Mouse (Mus musculus) kidney, embryonic 15.5 days (tissue): ENCODE data around the gene Pabpn1l. TPM values are rescaled to one million over a fixed set of nuclear protein-coding genes. Genes with fewer than 3 reads are reported as not detected.
A peak's percentile ranks its signal among the peaks of the same experiment; 100 is the strongest.

Experiments
- ATAC-seq: fragments of 200-750 bp; cut with Nextera tagmentation; replicated peaks from 2 replicates; pipeline ENCODE4 v1.8.0; 2017; ENCODE audit warnings: moderate TSS enrichment; ENCODE audit not compliant: low FRiP score
- H3K27ac ChIP-seq: fragments of 300-500 bp; sonication (generic); 2 replicates; pipeline ENCODE4 v1.5.1; 2015; ENCODE audit warnings: mild to moderate bottlenecking, inconsistent platforms
- H3K27me3 ChIP-seq: fragments of 300-500 bp; sonication (generic); 2 replicates; pipeline ENCODE4 v1.6.1; 2015; ENCODE audit warnings: inconsistent platforms
- H3K36me3 ChIP-seq: fragments of 300-500 bp; sonication (generic); 2 replicates; pipeline ENCODE4 v1.6.1; 2015; ENCODE audit warnings: inconsistent platforms
- H3K4me1 ChIP-seq: fragments of 300-500 bp; sonication (generic); 2 replicates; pipeline ENCODE4 v1.6.1; 2015; ENCODE audit warnings: inconsistent platforms
- H3K4me2 ChIP-seq: fragments of 300-500 bp; sonication (generic); 2 replicates; pipeline ENCODE4 v1.6.1; 2015; ENCODE audit warnings: moderate library complexity, mild to moderate bottlenecking, inconsistent platforms
- H3K4me3 ChIP-seq: fragments of 300-500 bp; sonication (generic); replicated peaks from 2 replicates; pipeline ENCODE4 v1.5.1; 2015; ENCODE audit warnings: mild to moderate bottlenecking, inconsistent platforms
- H3K9ac ChIP-seq: fragments of 300-500 bp; sonication (generic); 2 replicates; pipeline ENCODE4 v1.6.1; 2015; ENCODE audit warnings: mild to moderate bottlenecking, inconsistent platforms
- H3K9me3 ChIP-seq: fragments of 300-500 bp; sonication (generic); replicated peaks from 2 replicates; pipeline ENCODE4 v1.6.1; 2016; ENCODE audit warnings: inconsistent platforms
- WGBS: fragments of 180-500 bp; shearing (Covaris S2); methylation state at CpG from one replicate; pipeline ENCODE4 v1.1.7; 2015; ENCODE audit warnings: mixed read lengths; 5-methylcytosine and 5-hydroxymethylcytosine counted together
- polyA plus RNA-seq: library from polyadenylated mRNA; unstranded; fragments of >200 nt; fragmentation: Nextera tagmentation; extraction: Ambion mirVana; gene quantifications from 2 replicates; pipeline ENCODE4 v1.2.1, GENCODE M21; 2015

Pabpn1l gene
- polyA plus RNA-seq, 1 experiment from 2014 or later, result 0.18 TPM

DNA sequence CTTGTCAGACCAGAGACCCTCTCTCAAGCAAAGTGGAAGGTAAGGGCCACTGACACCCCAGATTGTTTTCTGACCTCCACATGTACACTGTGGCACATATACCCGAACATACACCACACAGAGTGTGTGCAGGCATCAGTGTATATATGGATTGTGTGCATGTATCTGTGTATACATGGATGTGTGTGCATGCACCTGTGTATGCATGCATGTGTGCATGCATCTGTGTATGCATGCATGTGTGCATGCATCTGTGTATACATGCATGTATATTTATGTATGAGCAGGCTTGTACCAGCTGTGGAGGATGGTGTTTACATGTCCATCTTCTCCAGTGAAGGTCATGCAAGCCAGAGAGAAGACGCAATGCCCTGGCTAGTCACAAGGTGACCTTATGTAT, 39.4 kb upstream of the Pabpn1l start:
- Histone ChIP-seq H3K27me3 (no peaks in the 10 kb centered on the region), H3K4me2 (no peak overlapping the region), H3K9me3 (no peaks in the 10 kb centered on the region), H3K27ac (no peak overlapping the region), H3K36me3 (no peaks in the 10 kb centered on the region), H3K9ac (no peak overlapping the region), H3K4me3 (no peak overlapping the region), H3K4me1 (peaks cover 80% of the 10 kb centered on the region)
- no peak for ATAC-seq
- WGBS, result 74% methylated on average over 2 of the region's 2 CpGs

GRCm38 (mm10) chr8:122661138-122661537, 38.6 kb upstream of the Pabpn1l start:
- 15% methylated on average over 7 of the region's 7 CpGs for WGBS
- H3K9ac ChIP-seq, result no peak overlapping the region
- H3K27ac ChIP-seq, result peak overlapping the region; percentile 81
- no peak overlapping the region for H3K4me3 ChIP-seq
- ATAC-seq, result peak; percentile 70
- H3K36me3 ChIP-seq, result no peaks in the 10 kb centered on the region
- H3K27me3 ChIP-seq, result no peaks in the 10 kb centered on the region
- no peaks in the 10 kb centered on the region for H3K9me3 ChIP-seq
- H3K4me2 ChIP-seq, result 0 out of 2 replicates have a peak overlapping the region, but pooled peaks have one; percentile 16
- peaks cover 76% of the 10 kb centered on the region for H3K4me1 ChIP-seq

DNA sequence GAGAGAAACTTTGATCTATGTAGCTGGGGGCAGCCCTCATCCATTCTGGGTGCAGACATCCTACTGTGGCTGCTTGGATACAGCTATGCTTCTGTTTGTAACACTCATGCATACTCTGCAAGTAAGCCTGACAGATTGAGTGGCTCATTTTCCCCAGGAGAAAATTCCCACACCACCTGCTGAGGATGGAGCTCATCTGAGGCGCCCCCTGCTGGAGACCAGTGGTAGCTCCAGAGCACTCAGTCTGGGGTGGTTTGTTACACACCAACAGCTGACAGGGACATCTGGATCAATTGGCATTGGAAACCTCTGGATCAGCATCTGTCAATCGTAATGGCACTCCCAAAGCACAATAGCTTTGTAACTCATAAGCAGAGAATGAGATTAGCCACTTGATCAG, 37.5 kb upstream of the Pabpn1l start:
- Histone ChIP-seq H3K36me3 (no peaks in the 10 kb centered on the region), H3K9me3 (no peaks in the 10 kb centered on the region), H3K4me1 (peaks cover 78% of the 10 kb centered on the region), H3K27ac (no peak overlapping the region), H3K9ac (no peak overlapping the region), H3K4me2 (no peak overlapping the region), H3K27me3 (no peaks in the 10 kb centered on the region), H3K4me3 (no peak overlapping the region)
- ATAC-seq, result no peak
- 73% methylated on average over 2 of the region's 2 CpGs for WGBS

DNA sequence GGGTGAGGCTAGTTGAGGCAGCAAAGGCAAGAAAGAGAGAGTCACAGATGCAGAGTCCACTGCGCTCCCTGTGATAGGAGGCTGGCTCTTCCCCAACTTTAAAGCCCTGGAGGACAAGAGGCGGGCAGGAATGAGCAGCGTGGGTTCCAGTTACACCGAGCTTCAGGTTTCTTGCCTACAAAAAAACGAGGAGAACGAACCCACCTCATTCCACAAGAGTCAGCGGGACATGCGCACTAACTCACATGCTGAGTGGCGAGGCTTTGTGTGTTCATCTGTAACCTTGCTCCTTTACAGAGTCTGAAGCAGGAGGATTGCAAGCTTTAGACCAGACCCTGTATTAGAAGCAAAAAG, 36.2 kb upstream of the Pabpn1l start:
- ATAC-seq, result no peak
- no peak overlapping the region for H3K4me3 ChIP-seq

DNA sequence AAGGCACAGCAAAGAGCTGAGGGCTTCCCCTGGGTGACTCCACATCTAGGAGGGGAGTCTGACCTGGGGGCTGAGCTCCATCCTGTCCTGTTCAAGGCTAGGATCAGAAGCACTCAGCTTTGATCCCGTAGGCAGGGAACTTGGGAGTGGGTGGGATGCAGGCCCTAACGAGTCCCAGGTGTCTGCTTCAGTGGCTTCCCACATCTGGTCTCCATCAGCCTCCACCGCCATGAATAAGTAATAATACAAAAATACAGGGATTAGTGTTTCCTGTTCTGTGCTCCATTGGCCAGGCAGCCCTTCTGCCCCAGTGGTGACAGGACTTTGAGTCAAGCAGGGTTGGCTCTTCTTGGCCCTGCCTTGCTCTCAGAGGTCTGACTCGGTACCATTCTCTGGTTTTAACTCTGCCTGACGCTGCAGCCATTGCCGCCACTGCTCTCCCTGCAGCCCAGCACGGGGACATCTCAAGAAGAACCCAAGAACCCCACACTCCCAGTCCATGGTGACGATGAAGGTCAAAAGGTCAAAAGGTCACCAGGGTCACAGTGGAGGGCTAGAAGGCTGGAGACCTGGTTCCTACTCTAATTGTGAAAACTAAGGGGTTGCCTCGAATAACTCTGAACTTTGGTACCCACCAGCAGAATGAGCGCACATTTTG, 35.7 kb upstream of the Pabpn1l start:
- peak overlapping the region; percentile 32; the same call in 1 of the 2 replicates for H3K27ac ChIP-seq
- no peak for ATAC-seq
- H3K9ac ChIP-seq, result no peak overlapping the region
- H3K27me3 ChIP-seq, result no peaks in the 10 kb centered on the region
- WGBS, result 55% methylated on average over 10 of the region's 10 CpGs
- H3K4me2 ChIP-seq, result no peak overlapping the region
- peaks cover 78% of the 10 kb centered on the region for H3K4me1 ChIP-seq
- no peaks in the 10 kb centered on the region for H3K36me3 ChIP-seq
- no peak overlapping the region for H3K4me3 ChIP-seq
- H3K9me3 ChIP-seq, result no peaks in the 10 kb centered on the region

More for the DNA sequence above, 36.2 kb upstream of the Pabpn1l start:
- H3K4me2 ChIP-seq, result no peak overlapping the region
- no peaks in the 10 kb centered on the region for H3K27me3 ChIP-seq
- H3K9me3 ChIP-seq, result no peaks in the 10 kb centered on the region
- no peaks in the 10 kb centered on the region for H3K36me3 ChIP-seq
- no peak overlapping the region for H3K27ac ChIP-seq
- 44% methylated on average over 9 of the region's 9 CpGs for WGBS
- H3K4me1 ChIP-seq, result peaks cover 78% of the 10 kb centered on the region
- H3K9ac ChIP-seq, result no peak overlapping the region

DNA sequence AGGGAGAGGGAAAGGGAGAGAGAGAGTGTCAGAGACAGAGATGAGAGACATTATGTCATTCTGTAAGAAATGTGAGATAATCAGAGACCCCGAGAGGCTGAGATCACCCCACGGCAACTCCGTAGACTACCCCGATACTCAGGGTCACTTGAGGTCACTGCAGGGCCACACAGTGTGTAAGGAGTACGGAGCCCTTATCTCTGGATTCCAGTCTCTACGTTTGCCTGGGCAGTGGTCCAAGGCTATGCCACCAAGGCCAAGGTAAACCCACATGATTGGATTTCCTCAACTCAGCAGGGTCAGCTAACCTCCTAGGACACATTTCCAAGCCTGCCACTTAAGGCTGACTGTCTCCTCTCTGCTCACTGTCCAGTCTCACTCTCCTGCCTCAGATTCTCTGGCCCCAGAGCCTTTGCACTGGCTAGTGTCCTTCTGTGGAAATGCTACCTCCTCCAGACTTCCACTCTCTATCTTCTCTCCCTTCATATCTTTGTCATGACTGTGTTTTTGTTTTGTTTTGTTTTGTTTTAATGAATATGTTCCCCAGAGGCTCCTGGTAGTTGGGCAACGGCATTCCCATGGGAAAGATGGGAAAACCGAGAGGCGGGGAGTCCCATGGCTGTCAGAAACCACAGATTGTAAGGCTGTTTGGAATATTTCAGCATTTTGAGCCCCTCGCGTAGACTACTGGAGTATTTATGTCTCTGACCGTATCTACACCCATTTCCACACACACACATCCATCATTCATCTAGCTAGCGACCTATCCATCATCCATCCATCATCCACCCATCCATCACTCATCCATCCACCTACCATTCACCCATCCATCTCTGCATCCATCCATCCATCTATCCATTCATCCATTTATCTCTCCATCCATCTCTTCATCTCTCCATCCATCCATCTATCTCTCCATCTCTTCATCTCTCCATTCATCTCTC, 33.8 kb upstream of the Pabpn1l start:
- Histone ChIP-seq H3K4me1 (peaks cover 64% of the 10 kb centered on the region), H3K4me3 (no peak overlapping the region)
- 70% methylated on average over 13 of the region's 13 CpGs for WGBS

GRCm38 (mm10) chr8:122654768-122655167, 32.2 kb upstream of the Pabpn1l start:
- Histone ChIP-seq H3K36me3 (no peaks in the 10 kb centered on the region), H3K27ac (peak overlapping the region; percentile 37; the same call in 1 of the 2 replicates), H3K27me3 (no peaks in the 10 kb centered on the region), H3K4me2 (no peak overlapping the region), H3K4me3 (no peak overlapping the region), H3K4me1 (peaks cover 56% of the 10 kb centered on the region), H3K9me3 (no peaks in the 10 kb centered on the region), H3K9ac (no peak overlapping the region)
- 47% methylated on average over 7 of the region's 7 CpGs for WGBS
- peak; percentile 37; the same call in 1 of the 2 replicates for ATAC-seq

More for the DNA sequence above, 33.8 kb upstream of the Pabpn1l start:
- Histone ChIP-seq H3K36me3 (no peaks in the 10 kb centered on the region), H3K9me3 (no peaks in the 10 kb centered on the region), H3K27me3 (no peaks in the 10 kb centered on the region), H3K27ac (0 out of 2 replicates have a peak overlapping the region, but pooled peaks have one; percentile 37), H3K9ac (no peak overlapping the region), H3K4me2 (no peak overlapping the region)
- ATAC-seq, result no peak

DNA sequence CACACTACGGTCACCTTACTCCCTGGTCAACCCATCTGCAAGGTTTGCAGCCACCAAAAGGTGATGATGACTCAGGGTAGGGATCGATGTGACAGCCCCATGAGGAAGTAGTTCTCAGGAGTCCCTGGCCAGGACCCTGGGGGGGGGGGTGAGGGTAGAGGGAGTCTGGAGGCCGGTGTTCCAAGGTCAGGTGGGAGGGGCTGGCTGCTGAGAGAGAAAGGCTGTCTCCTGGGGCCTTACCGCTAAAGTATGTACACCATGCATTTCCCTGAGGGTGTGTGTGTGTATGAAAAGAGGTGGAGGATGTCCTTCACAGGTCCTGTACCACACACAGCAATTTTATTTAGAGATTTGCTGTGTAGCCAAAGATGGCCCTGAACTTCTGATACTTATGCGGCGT, 30.1 kb upstream of the Pabpn1l start:
- H3K27ac ChIP-seq, result no peak overlapping the region
- peaks cover 48% of the 10 kb centered on the region for H3K4me1 ChIP-seq
- no peaks in the 10 kb centered on the region for H3K9me3 ChIP-seq
- no peak for ATAC-seq
- H3K9ac ChIP-seq, result no peak overlapping the region
- 69% methylated on average over 6 of the region's 6 CpGs for WGBS
- no peaks in the 10 kb centered on the region for H3K27me3 ChIP-seq
- no peak overlapping the region for H3K4me2 ChIP-seq
- H3K36me3 ChIP-seq, result no peaks in the 10 kb centered on the region
- no peak overlapping the region for H3K4me3 ChIP-seq

DNA sequence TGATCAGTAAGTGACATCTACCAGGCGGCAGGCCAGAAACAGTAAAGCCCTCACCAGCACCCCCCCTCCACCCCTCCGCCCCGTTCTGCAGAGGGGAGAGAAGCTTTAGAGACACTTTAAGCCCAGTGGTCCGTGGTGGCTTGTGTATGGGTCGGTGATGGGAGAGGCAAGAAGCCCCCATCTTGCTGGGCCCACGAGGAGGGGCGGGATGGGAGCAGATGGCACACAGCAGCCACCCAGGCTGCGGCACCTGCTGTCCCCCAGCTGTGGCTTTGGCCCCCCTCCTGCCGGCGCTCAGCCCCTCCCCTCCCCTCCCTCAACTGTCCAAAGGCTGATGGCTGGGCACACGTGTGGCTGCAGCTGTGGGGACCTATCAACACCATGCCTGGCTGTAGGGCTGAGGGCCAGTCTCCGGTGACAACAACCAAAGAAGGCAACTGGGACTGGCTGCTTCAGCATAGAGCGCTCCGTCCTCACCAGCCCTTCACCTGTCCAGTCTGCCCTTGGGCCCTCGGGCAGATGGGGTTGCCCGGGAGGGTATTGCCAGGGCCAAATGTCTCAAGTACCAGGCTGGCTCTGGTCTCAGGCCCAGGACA, 28.9 kb upstream of the Pabpn1l start:
- Histone ChIP-seq H3K4me3 (no peak overlapping the region), H3K36me3 (no peaks in the 10 kb centered on the region), H3K9me3 (no peaks in the 10 kb centered on the region), H3K4me2 (no peak overlapping the region), H3K9ac (no peak overlapping the region), H3K4me1 (peaks cover 47% of the 10 kb centered on the region), H3K27me3 (no peaks in the 10 kb centered on the region), H3K27ac (no peak overlapping the region)
- no peak for ATAC-seq
- WGBS, result 77% methylated on average over 16 of the region's 16 CpGs

DNA sequence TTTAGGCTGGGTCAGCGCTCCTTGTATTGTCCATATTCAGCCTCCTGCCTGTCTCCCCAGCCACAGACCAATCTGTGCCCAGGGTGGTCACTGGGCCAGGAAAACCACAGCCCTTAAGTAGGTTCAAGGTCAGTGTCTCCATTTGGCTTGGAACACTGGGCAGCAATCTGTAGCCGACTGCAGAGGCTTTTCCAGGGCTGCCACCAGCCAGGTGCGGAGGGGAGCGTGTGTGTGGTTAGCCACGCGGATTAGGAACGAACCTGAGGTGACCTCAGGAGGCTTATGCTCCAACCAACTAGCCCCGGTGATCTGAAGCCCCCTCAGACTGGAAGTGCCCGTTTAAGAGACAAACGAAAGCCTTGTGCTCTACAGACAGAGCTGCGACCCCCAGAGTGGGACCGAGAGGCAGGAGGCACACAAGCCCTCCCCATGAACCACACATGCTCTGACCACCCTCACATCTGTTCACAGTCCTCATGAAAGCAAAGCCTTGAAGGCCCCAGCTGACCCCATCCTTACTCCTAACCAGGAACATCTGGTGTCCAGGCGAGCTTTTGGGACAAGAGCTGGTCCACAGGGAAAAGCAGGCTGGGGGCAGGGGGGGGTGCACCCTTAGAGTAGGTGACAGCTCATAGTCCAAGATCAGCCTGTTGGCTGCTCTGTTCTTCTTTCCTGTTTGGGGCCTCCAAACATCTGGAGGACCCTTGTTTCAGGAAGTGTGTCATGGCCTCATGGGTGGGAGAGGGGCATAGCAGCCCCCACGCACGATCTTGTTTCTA, 25.8 kb upstream of the Pabpn1l start:
- Histone ChIP-seq H3K27me3 (no peaks in the 10 kb centered on the region), H3K9me3 (no peaks in the 10 kb centered on the region), H3K4me2 (no peak overlapping the region), H3K4me1 (peaks cover 17% of the 10 kb centered on the region), H3K4me3 (no peak overlapping the region), H3K9ac (no peak overlapping the region), H3K27ac (no peak overlapping the region), H3K36me3 (no peaks in the 10 kb centered on the region)
- ATAC-seq, result no peak
- 59% methylated on average over 15 of the region's 15 CpGs for WGBS

DNA sequence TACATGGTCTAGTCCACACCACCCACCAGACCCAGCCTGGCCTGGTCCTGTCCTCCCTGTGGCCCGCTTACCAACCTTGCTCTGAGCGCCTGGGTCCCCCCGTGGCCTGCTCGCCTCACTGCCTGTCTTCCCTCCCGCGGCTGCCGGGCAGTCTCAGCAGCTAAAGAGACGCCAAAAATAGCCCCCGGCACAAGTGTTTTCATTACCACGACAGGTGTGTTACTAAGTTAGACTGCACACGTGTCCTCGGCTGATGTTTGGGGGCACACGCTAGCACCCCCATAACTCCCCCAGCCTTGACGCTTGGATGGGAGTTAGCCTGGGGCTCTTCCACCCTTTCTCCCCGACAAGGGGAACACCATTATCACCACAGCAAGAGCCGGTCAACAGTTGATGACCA, 23.8 kb upstream of the Pabpn1l start:
- 85% methylated on average over 16 of the region's 16 CpGs for WGBS
- Histone ChIP-seq H3K27me3 (no peaks in the 10 kb centered on the region), H3K36me3 (no peaks in the 10 kb centered on the region), H3K9me3 (no peaks in the 10 kb centered on the region), H3K4me1 (peaks cover 22% of the 10 kb centered on the region), H3K9ac (no peak overlapping the region), H3K4me2 (no peak overlapping the region), H3K27ac (no peak overlapping the region), H3K4me3 (no peak overlapping the region)
- ATAC-seq, result no peak
